ENCODE assay signal across 8 mouse cellular contexts in genomic region chr2:32602600-32603054, GRCm38 (mm10). TPM values are rescaled to one million over a fixed set of nuclear protein-coding genes. Genes with fewer than 3 reads are reported as not detected.
A peak's percentile ranks its signal among the peaks of the same experiment; 100 is the strongest.
DNase-seq lines count a peak whose midpoint lies in the region; ATAC-seq and TF ChIP-seq lines count a peak whose summit lies in the region.

No protein-coding gene starts in this region.

- H3K27ac ChIP-seq in ES-Bruce4 (ENCODE audit: insufficient read depth, low read length) = no peak overlapping the region
- no peak overlapping the region for H3K27ac ChIP-seq in forebrain, postnatal 0 days (ENCODE audit: low read depth, low read length)
- peak overlapping the region; percentile 46; the same call in 1 of the 2 replicates for H3K27ac ChIP-seq in layer of hippocampus, adult 2 months
- no peak overlapping the region for H3K27ac ChIP-seq in thymus, adult 2 months (ENCODE audit: control insufficient read depth, insufficient read depth, low read length)

- H3K27me3 ChIP-seq in ES-Bruce4 (ENCODE audit: control insufficient read depth, insufficient read depth, low read length, poor library complexity, severe bottlenecking) = no peaks in the 10 kb centered on the region
- no peaks in the 10 kb centered on the region for H3K27me3 ChIP-seq in forebrain, postnatal 0 days (ENCODE audit: insufficient read depth, low read length)
- peaks cover 5% of the 10 kb centered on the region for H3K27me3 ChIP-seq in thymus, adult 2 months (ENCODE audit: control insufficient read depth, insufficient read depth, low read length)

- peak; percentile 56 for ATAC-seq in forebrain, postnatal 0 days
- ATAC-seq in neutrophil, adult 5-6 weeks (ENCODE audit: extremely low read depth, insufficient number of reproducible peaks, low FRiP score, poor library complexity, severe bottlenecking) = peak; percentile 66

- no peak for TF ChIP-seq POLR2A in ES-Bruce4 (IDR thresholded peaks at IDR 0.05; ENCODE audit: insufficient read depth, low read length)
- peak; percentile 27; the same call in 1 of the 2 replicates for TF ChIP-seq POLR2A in lung, adult 2 months (IDR thresholded peaks at IDR 0.05; ENCODE audit: borderline replicate concordance, extremely low read depth, low read depth, low read length)
- no peak for TF ChIP-seq POLR2A in thymus, adult 2 months (IDR thresholded peaks at IDR 0.05; ENCODE audit: control insufficient read depth, extremely low read depth, insufficient read depth, low read length, poor library complexity)

- no peak for TF ChIP-seq EP300 in ES-Bruce4 (IDR thresholded peaks at IDR 0.05; ENCODE audit: insufficient read depth, low read depth, low read length)

- no peaks in the 10 kb centered on the region for H3K36me3 ChIP-seq in ES-Bruce4 (ENCODE audit: control insufficient read depth, insufficient read depth, low read length, poor library complexity, severe bottlenecking)
- 0 out of 2 replicates have a peak, but pooled peaks cover 4% of the 10 kb centered on the region for H3K36me3 ChIP-seq in forebrain, postnatal 0 days (ENCODE audit: insufficient read depth)
- no peaks in the 10 kb centered on the region for H3K36me3 ChIP-seq in thymus, adult 2 months (ENCODE audit: control insufficient read depth, insufficient read depth, low read length)

- no peaks in the 10 kb centered on the region for H3K9me3 ChIP-seq in ES-Bruce4 (replicated peaks; ENCODE audit: control insufficient read depth, insufficient read depth, low read length, poor library complexity, severe bottlenecking)
- no peaks in the 10 kb centered on the region for H3K9me3 ChIP-seq in forebrain, postnatal 0 days (ENCODE audit: low read length)

- peak; percentile 94 for DNase-seq in cerebellum, adult 8-10 months
- DNase-seq in forebrain, postnatal 0 days = peak; percentile 87
- peak; percentile 90 to 95 for DNase-seq in heart, postnatal 36 days
- peak; percentile 83 to 94 for DNase-seq in layer of hippocampus, adult 2 months (ENCODE audit: low spot score in 2 of 2)
- DNase-seq in lung, adult 2 months = peak; percentile 92
- DNase-seq in thymus, adult 2 months = peak; percentile 89

- peak overlapping the region; percentile 38 for H3K4me2 ChIP-seq in forebrain, postnatal 0 days (ENCODE audit: low read depth)

- intact Hi-C loops in heart, postnatal 36 days (cut with DNase I) = loop anchor here (1.0 kb wide), 1 partner anchor 19 kb away; no protein-coding TSS in a partner anchor

- peak overlapping the region; percentile 64 for H3K4me3 ChIP-seq in ES-Bruce4 (ENCODE audit: low read depth, low read length)
- peak overlapping the region; percentile 19; the same call in 1 of the 2 replicates for H3K4me3 ChIP-seq in forebrain, postnatal 0 days (ENCODE audit: low read depth, low read length)
- peak overlapping the region; percentile 38; the same call in 1 of the 2 replicates for H3K4me3 ChIP-seq in layer of hippocampus, adult 2 months
- peak overlapping the region; percentile 55 for H3K4me3 ChIP-seq in lung, adult 2 months (replicated peaks; ENCODE audit: extremely low read depth, low read depth, low read length)
- H3K4me3 ChIP-seq in thymus, adult 2 months (ENCODE audit: control insufficient read depth, insufficient read depth, low read length) = peak overlapping the region; percentile 44

- under 1% methylated on average over 11 of the region's 11 CpGs for WGBS in forebrain, postnatal 0 days
- 1% methylated on average over 11 of the region's 11 CpGs for WGBS in lung, adult 2 months
- under 1% methylated on average over 11 of the region's 11 CpGs for WGBS in thymus, adult 2 months

- H3K4me1 ChIP-seq in ES-Bruce4 (ENCODE audit: control insufficient read depth, insufficient read depth, low read length) = peaks cover 2% of the 10 kb centered on the region
- peaks cover 4% of the 10 kb centered on the region; the same call in 1 of the 2 replicates for H3K4me1 ChIP-seq in forebrain, postnatal 0 days (ENCODE audit: insufficient read depth)
- H3K4me1 ChIP-seq in lung, adult 2 months (ENCODE audit: control insufficient read depth, insufficient read depth, low read length) = peaks cover 8% of the 10 kb centered on the region
- H3K4me1 ChIP-seq in thymus, adult 2 months (replicated peaks; ENCODE audit: control insufficient read depth, insufficient read depth, low read length) = peaks cover 17% of the 10 kb centered on the region

- TF ChIP-seq CTCF in ES-Bruce4 (IDR thresholded peaks at IDR 0.05; ENCODE audit: low read depth, low read length) = peak; percentile 89
- TF ChIP-seq CTCF in forebrain, postnatal 0 days (IDR thresholded peaks at IDR 0.05; ENCODE audit: low read depth) = peak; percentile 93
- peak; percentile 99 for TF ChIP-seq CTCF in layer of hippocampus, adult 2 months (conservative IDR thresholded peaks at IDR 0.05)
- TF ChIP-seq CTCF in lung, adult 2 months (IDR thresholded peaks at IDR 0.05; ENCODE audit: insufficient read depth, low read length) = peak; percentile 88
- peak; percentile 89 for TF ChIP-seq CTCF in thymus, adult 2 months (IDR thresholded peaks at IDR 0.05; ENCODE audit: borderline replicate concordance, control insufficient read depth, extremely low read depth, insufficient read depth, low read length, poor library complexity)

- no peak overlapping the region for H3K9ac ChIP-seq in ES-Bruce4 (ENCODE audit: low read depth, poor library complexity, severe bottlenecking)
- no peak overlapping the region for H3K9ac ChIP-seq in forebrain, postnatal 0 days

RNA-seq across cellular contexts. Expression of gene St6galnac6, which starts 3.1 kb away (rescaled TPM):
- polyA plus RNA-seq in ES-Bruce4 (2011; ENCODE audit: insufficient read depth, insufficient read length, low read depth, missing spikeins) = 22.5 and 24.2 TPM in 2 replicates
- 65.3 and 72.9 TPM in 2 replicates for total RNA-seq in forebrain, postnatal 0 days (2014; rRNA removed)
- 34.8 and 42.3 TPM in 2 replicates for polyA plus RNA-seq in forebrain, postnatal 0 days (2015; fragmentation: Nextera tagmentation; extraction: Ambion mirVana)
- 100 to 1,000 TPM; 108 to 116 TPM for total RNA-seq in heart, postnatal 36 days (2021)
- total RNA-seq in layer of hippocampus, adult 2 months (2021) = 100 to 1,000 TPM; 117 to 124 TPM
- 59.0 and 59.8 TPM in 2 replicates for polyA plus RNA-seq in lung, adult 2 months (2012; rRNA removed)
- total RNA-seq in neutrophil, adult 5-6 weeks (2017) = 4.7 and 5.4 TPM in 2 replicates
- polyA plus RNA-seq in thymus, adult 2 months (2012; rRNA removed) = 18.1 and 25.9 TPM in 2 replicates

RNA-seq across cellular contexts. Expression of gene St6galnac4, which starts 15.7 kb away (rescaled TPM):
- polyA plus RNA-seq in ES-Bruce4 (2011; ENCODE audit: insufficient read depth, insufficient read length, low read depth, missing spikeins) = 9.4 and 9.7 TPM in 2 replicates
- 32.4 and 35.5 TPM in 2 replicates for total RNA-seq in forebrain, postnatal 0 days (2014; rRNA removed)
- 31.3 and 33.2 TPM in 2 replicates for polyA plus RNA-seq in forebrain, postnatal 0 days (2015; fragmentation: Nextera tagmentation; extraction: Ambion mirVana)
- total RNA-seq in heart, postnatal 36 days (2021) = 10 to 100 TPM; 18.7 to 21.7 TPM
- 10 to 100 TPM; 36.4 to 40.0 TPM for total RNA-seq in layer of hippocampus, adult 2 months (2021)
- polyA plus RNA-seq in lung, adult 2 months (2012; rRNA removed) = 39.5 and 40.4 TPM in 2 replicates
- total RNA-seq in neutrophil, adult 5-6 weeks (2017) = 13.6 and 16.9 TPM in 2 replicates
- polyA plus RNA-seq in thymus, adult 2 months (2012; rRNA removed) = 29.3 and 34.1 TPM in 2 replicates

RNA-seq across cellular contexts. Expression of gene Ak1, which starts 18.9 kb away (rescaled TPM):
- polyA plus RNA-seq in ES-Bruce4 (2011; ENCODE audit: insufficient read depth, insufficient read length, low read depth, missing spikeins) = 71.8 and 74.7 TPM in 2 replicates
- 114 and 123 TPM in 2 replicates for total RNA-seq in forebrain, postnatal 0 days (2014; rRNA removed)
- 119 and 123 TPM in 2 replicates for polyA plus RNA-seq in forebrain, postnatal 0 days (2015; fragmentation: Nextera tagmentation; extraction: Ambion mirVana)
- 100 to 1,000 TPM; 631 to 727 TPM for total RNA-seq in heart, postnatal 36 days (2021)
- 100 to 1,000 TPM; 120 to 123 TPM for total RNA-seq in layer of hippocampus, adult 2 months (2021)
- polyA plus RNA-seq in lung, adult 2 months (2012; rRNA removed) = 27.6 and 65.9 TPM in 2 replicates
- total RNA-seq in neutrophil, adult 5-6 weeks (2017) = not detected in 2 replicates
- polyA plus RNA-seq in thymus, adult 2 months (2012; rRNA removed) = 3.6 and 23.5 TPM in 2 replicates

RNA-seq across cellular contexts. Expression of gene 9430097D07Rik, which starts 27.1 kb away (rescaled TPM):
- 0.44 TPM in 1 of 2 replicates, not detected in the other for polyA plus RNA-seq in ES-Bruce4 (2011; ENCODE audit: insufficient read depth, insufficient read length, low read depth, missing spikeins)
- total RNA-seq in forebrain, postnatal 0 days (2014; rRNA removed) = 0.38 and 1.0 TPM in 2 replicates
- 0.26 and 0.45 TPM in 2 replicates for polyA plus RNA-seq in forebrain, postnatal 0 days (2015; fragmentation: Nextera tagmentation; extraction: Ambion mirVana)
- total RNA-seq in heart, postnatal 36 days (2021) = not detected
- total RNA-seq in layer of hippocampus, adult 2 months (2021) = under 1 TPM in 1 of 2 experiments, not detected in 1; 0.71 TPM
- polyA plus RNA-seq in lung, adult 2 months (2012; rRNA removed) = not detected in 2 replicates
- total RNA-seq in neutrophil, adult 5-6 weeks (2017) = not detected in 2 replicates
- polyA plus RNA-seq in thymus, adult 2 months (2012; rRNA removed) = not detected in 2 replicates

RNA-seq across cellular contexts. Expression of gene Pip5kl1, which starts 28.0 kb away (rescaled TPM):
- 1.8 and 4.1 TPM in 2 replicates for polyA plus RNA-seq in ES-Bruce4 (2011; ENCODE audit: insufficient read depth, insufficient read length, low read depth, missing spikeins)
- 6.4 and 11.8 TPM in 2 replicates for total RNA-seq in forebrain, postnatal 0 days (2014; rRNA removed)
- 5.6 and 8.2 TPM in 2 replicates for polyA plus RNA-seq in forebrain, postnatal 0 days (2015; fragmentation: Nextera tagmentation; extraction: Ambion mirVana)
- total RNA-seq in heart, postnatal 36 days (2021) = under 1 TPM in 1 of 2 experiments, not detected in 1; 0.43 TPM
- total RNA-seq in layer of hippocampus, adult 2 months (2021) = 1 to 10 TPM; 4.4 to 5.0 TPM
- polyA plus RNA-seq in lung, adult 2 months (2012; rRNA removed) = 0.12 and 0.55 TPM in 2 replicates
- total RNA-seq in neutrophil, adult 5-6 weeks (2017) = 1.3 and 1.4 TPM in 2 replicates
- 0.92 and 1.1 TPM in 2 replicates for polyA plus RNA-seq in thymus, adult 2 months (2012; rRNA removed)

Comparison
In these comparisons a context has a peak if more than half of its experiments do, and no peak if none do; other contexts are left out.
1. RNA of gene St6galnac6, which starts 3.1 kb away (total RNA-seq): 117 to 124 TPM in layer of hippocampus, adult 2 months, 108 to 116 TPM in heart, postnatal 36 days and 65.3 to 72.9 TPM in forebrain, postnatal 0 days; 4.7 to 5.4 TPM in neutrophil, adult 5-6 weeks; every median in the first group is over 10 times any median in the second.
2. RNA of gene Ak1, which starts 18.9 kb away (total RNA-seq): 631 to 727 TPM in heart, postnatal 36 days, 120 to 123 TPM in layer of hippocampus, adult 2 months and 114 to 123 TPM in forebrain, postnatal 0 days; not detected in neutrophil, adult 5-6 weeks; every median in the first group is over 100 times any median in the second.
3. Peak in every context shown above with its lines, with median percentiles within 50 percentile points of each other: H3K4me3 ChIP-seq, CTCF ChIP-seq and DNase-seq.